Mouse (Mus musculus) embryonic fibroblast, embryonic 13.5 days (primary cell): ENCODE data around the gene Tnfrsf13c. TPM values are rescaled to one million over a fixed set of nuclear protein-coding genes. Genes with fewer than 3 reads are reported as not detected.

Experiments used
- H3K27ac ChIP-seq: 2 replicates; pipeline ENCODE4 v1.5.1; 2012; ENCODE audit warnings: low read length, control low read depth, inconsistent platforms; ENCODE audit not compliant: insufficient read depth
- H3K4me1 ChIP-seq: 2 replicates; pipeline ENCODE4 v1.6.1; 2011; ENCODE audit warnings: low read length; ENCODE audit not compliant: control insufficient read depth, insufficient read depth
- H3K4me3 ChIP-seq: 2 replicates; pipeline ENCODE4 v1.5.1; 2011; ENCODE audit warnings: mild to moderate bottlenecking, control low read depth, low read length; ENCODE audit not compliant: insufficient read depth
- CTCF ChIP-seq: IDR thresholded peaks from 2 replicates; pipeline ENCODE4 v1.5.1; 2011; ENCODE audit warnings: mild to moderate bottlenecking, control low read depth, low read length, moderate library complexity, borderline replicate concordance; ENCODE audit not compliant: insufficient read depth
- POLR2A ChIP-seq: IDR thresholded peaks from 2 replicates; pipeline ENCODE4 v1.6.1; 2011; ENCODE audit warnings: low read depth, mild to moderate bottlenecking, control low read depth, low read length, moderate library complexity
- polyA plus RNA-seq: library from polyadenylated mRNA; stranded (reverse); fragments of >200 nt; gene quantifications from 2 replicates; pipeline ENCODE4 v1.2.4, GENCODE M21; 2011; ENCODE audit warnings: low read depth; ENCODE audit not compliant: missing spikeins, insufficient read length

Tnfrsf13c gene
- polyA plus RNA-seq, 1 experiment, result not detected

- Histone ChIP-seq H3K27ac (no peak overlapping the region), H3K4me3 (no peak overlapping the region), H3K4me1 (no peaks in the 10 kb centered on the region)
- TF ChIP-seq POLR2A, result no peak
Observed at GRCm38 (mm10) chr15:82231591-82232378, 7.6 kb upstream of the Tnfrsf13c start.

GRCm38 (mm10) chr15:82231100-82231499, 6.9 kb upstream of the Tnfrsf13c start:
- Histone ChIP-seq H3K27ac (no peak overlapping the region), H3K4me1 (no peaks in the 10 kb centered on the region), H3K4me3 (no peak overlapping the region)
- TF ChIP-seq CTCF, result no peak
- 0 out of 2 replicates have a peak, but pooled peaks have one; percentile 7 for TF ChIP-seq POLR2A

- H3K4me1 ChIP-seq, result no peaks in the 10 kb centered on the region
- H3K4me3 ChIP-seq, result no peak overlapping the region
- no peak overlapping the region for H3K27ac ChIP-seq
- no peak for TF ChIP-seq CTCF
- no peak for TF ChIP-seq POLR2A
Observed at GRCm38 (mm10) chr15:82230098-82230611, 6.0 kb upstream of the Tnfrsf13c start.

GRCm38 (mm10) chr15:82229542-82230045, 5.4 kb upstream of the Tnfrsf13c start:
- Histone ChIP-seq H3K27ac (no peak overlapping the region), H3K4me3 (no peak overlapping the region), H3K4me1 (no peaks in the 10 kb centered on the region)
- TF ChIP-seq POLR2A (no peak), CTCF (no peak)

GRCm38 (mm10) chr15:82225769-82226168, 1.6 kb upstream of the Tnfrsf13c start:
- no peak overlapping the region for H3K27ac ChIP-seq
- H3K4me1 ChIP-seq, result no peaks in the 10 kb centered on the region
- TF ChIP-seq POLR2A, result no peak
- TF ChIP-seq CTCF, result no peak
- H3K4me3 ChIP-seq, result no peak overlapping the region

- TF ChIP-seq POLR2A (no peak), CTCF (no peak)
- Histone ChIP-seq H3K27ac (no peak overlapping the region), H3K4me3 (no peak overlapping the region), H3K4me1 (no peaks in the 10 kb centered on the region)
Observed at GRCm38 (mm10) chr15:82224602-82225215, 540 bp upstream of the Tnfrsf13c start.

- Histone ChIP-seq H3K4me1 (no peaks in the 10 kb centered on the region), H3K27ac (no peak overlapping the region), H3K4me3 (no peak overlapping the region)
- TF ChIP-seq CTCF, result no peak
- no peak for TF ChIP-seq POLR2A
Observed at GRCm38 (mm10) chr15:82223251-82223650, 918 bp downstream of the Tnfrsf13c start.

GRCm38 (mm10) chr15:82221104-82221860, 2.9 kb downstream of the Tnfrsf13c start:
- no peak overlapping the region for H3K4me3 ChIP-seq
- TF ChIP-seq POLR2A (no peak), CTCF (no peak)
- H3K4me1 ChIP-seq, result no peaks in the 10 kb centered on the region
- H3K27ac ChIP-seq, result no peak overlapping the region

- Histone ChIP-seq H3K4me1 (no peaks in the 10 kb centered on the region), H3K27ac (no peak overlapping the region), H3K4me3 (no peak overlapping the region)
- TF ChIP-seq CTCF (no peak), POLR2A (no peak)
Observed at GRCm38 (mm10) chr15:82220003-82220675, 4.0 kb downstream of the Tnfrsf13c start.
